Mouse (Mus musculus) T-helper 1 cell (primary cell): ENCODE measurements around the gene Gm17267.

ENCODE experiments used
- in situ Hi-C: fragments of 300-600 bp; cut with MboI, MseI; formaldehyde crosslinking; loops from one replicate; pipeline ENCODE4 v1.15.1; 2025; ENCODE audit warnings: high pct_unique_total_duplicates

The Gm17267 gene

DNA sequence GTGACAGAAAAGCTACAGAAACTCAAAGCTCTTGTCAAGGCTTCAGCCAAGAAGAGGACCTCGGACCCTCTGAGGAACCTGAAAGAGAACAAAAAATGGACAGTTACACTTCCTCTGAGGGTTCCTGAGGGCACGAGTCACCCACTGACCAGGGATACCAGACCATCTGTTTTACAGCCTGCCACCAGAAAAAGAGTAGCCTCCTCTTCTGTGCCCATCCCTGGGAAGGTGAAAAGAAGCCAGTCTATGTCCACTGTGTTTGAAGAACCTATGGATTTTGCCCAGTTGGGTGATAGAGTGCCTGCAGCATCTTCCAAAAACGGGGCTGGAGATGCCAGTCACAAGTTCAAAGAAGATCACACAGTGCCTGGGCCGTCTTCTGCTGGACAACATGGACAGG is at the start of gene Gm17267:
Gene Gm17267, plus strand, starts transcription at position 301 of the 400 bp plus-strand sequence.
- in situ Hi-C loops = loop anchor here (25.0 kb wide), 1 partner anchor 1805 kb away; no protein-coding TSS in a partner anchor
